Mouse (Mus musculus): ENCODE results near the gene Prdm11. TPM values are rescaled to one million over a fixed set of nuclear protein-coding genes. Genes with fewer than 3 reads are reported as not detected.

Prdm11 gene
- polyA plus RNA-seq, 1 experiment, result 11.0 TPM

DNA sequence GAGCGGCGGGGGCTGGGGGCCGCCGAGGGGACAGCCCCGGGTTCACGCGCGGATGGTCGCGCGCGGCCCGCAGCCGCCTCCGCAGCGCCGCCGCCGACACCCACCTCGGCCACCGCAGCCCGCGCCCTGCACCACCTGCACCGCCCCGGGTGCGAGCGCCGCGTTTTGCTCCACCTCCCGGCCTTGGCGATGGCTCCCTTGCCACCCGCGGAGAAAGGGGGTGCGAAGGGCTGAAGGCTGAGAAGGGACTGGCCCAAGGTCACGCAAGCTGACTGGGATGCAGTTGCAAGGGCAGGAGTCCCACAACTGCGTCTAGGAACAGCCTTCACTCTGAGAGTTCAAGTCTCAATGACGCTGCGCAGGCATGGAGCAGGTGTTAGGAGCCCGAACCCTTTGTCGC, 30.9 kb downstream of the Prdm11 start:
- 13% methylated on average over 17 of the region's 40 CpGs for whole genome bisulfite sequencing
- peaks cover 2% of the 10 kb centered on the region; the same call in 1 of the 2 replicates for H3K36me3 ChIP-seq (ENCODE audit: control insufficient read depth, insufficient read depth, low read length)
- TF ChIP-seq POLR2A (IDR thresholded peaks at IDR 0.05; ENCODE audit: low read depth, low read length) (no peak), CTCF (IDR thresholded peaks at IDR 0.05; ENCODE audit: extremely low read depth, insufficient read depth, insufficient read length, insufficient replicate concordance) (no peak)
- no peak for DNase-seq (ENCODE audit: low read depth in 1 of 2, low spot score in 2 of 2)
- H3K27ac ChIP-seq (ENCODE audit: insufficient read depth, low read length), result no peak overlapping the region
- H3K4me3 ChIP-seq (ENCODE audit: extremely low read depth, insufficient read depth, insufficient read length), result peak overlapping the region; percentile 45; the same call in 1 of the 2 replicates
- peaks cover 11% of the 10 kb centered on the region for H3K27me3 ChIP-seq (ENCODE audit: control insufficient read depth, insufficient read depth, low read length)
- peaks cover 6% of the 10 kb centered on the region for H3K4me1 ChIP-seq (ENCODE audit: control insufficient read depth, insufficient read depth, insufficient read length)

DNA sequence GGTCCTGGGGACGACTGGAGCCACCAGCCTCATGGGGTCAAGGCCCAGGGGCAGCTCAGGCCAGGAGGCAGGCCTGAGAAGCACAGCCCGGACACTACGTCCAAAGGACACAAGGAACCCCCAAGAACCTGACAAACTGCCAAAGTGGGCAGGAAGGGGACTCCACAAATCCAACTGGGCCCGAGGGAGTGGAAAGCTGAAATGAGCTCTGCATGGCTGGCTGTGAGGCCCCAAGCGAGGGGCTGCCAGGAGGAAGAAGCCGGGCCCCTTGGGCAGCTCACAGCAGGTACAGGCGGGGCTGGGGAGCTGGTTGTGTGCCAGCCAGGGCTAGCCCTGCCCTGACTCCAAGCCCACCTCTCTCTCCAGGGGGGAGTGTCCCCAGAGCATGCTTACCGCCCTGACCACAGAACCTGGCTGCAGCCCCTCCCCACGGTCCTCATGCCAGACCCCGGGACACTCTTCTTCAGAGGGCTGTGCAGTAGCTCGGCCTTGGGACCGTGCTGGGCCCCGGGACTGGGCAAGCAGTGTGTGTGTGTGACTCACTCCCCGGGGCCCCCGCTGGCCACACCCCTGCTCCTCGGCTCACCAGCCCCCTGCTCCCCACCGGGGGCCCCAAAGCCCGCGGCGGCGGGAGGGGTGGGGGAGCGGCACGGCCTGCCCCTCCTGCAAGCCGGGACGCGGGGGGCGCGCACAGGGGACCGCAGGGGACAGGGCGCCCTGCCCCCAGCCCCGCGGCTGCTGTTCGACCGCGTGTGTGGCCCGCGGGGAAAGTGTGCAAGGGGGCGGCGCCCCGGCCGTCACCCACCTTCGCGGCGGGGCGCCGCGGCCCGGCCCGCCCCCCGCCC, 31.7 kb downstream of the Prdm11 start:
- Histone ChIP-seq H3K4me1 (ENCODE audit: control insufficient read depth, insufficient read depth, insufficient read length) (peaks cover 6% of the 10 kb centered on the region), H3K27ac (ENCODE audit: insufficient read depth, low read length) (no peak overlapping the region; the same call in 1 of the 2 replicates), H3K4me3 (ENCODE audit: extremely low read depth, insufficient read depth, insufficient read length) (peak overlapping the region; percentile 45; the same call in 1 of the 2 replicates), H3K27me3 (ENCODE audit: control insufficient read depth, insufficient read depth, low read length) (peaks cover 11% of the 10 kb centered on the region), H3K36me3 (ENCODE audit: control insufficient read depth, insufficient read depth, low read length) (peaks cover 2% of the 10 kb centered on the region; the same call in 1 of the 2 replicates)
- WGBS, result 9% methylated on average over 43 of the region's 50 CpGs
- peak in 1 of 2 experiments; percentile 13 for DNase-seq (ENCODE audit: low read depth in 1 of 2, low spot score in 2 of 2)
- TF ChIP-seq POLR2A (IDR thresholded peaks at IDR 0.05; ENCODE audit: low read depth, low read length) (no peak), CTCF (IDR thresholded peaks at IDR 0.05; ENCODE audit: extremely low read depth, insufficient read depth, insufficient read length, insufficient replicate concordance) (no peak)

DNA sequence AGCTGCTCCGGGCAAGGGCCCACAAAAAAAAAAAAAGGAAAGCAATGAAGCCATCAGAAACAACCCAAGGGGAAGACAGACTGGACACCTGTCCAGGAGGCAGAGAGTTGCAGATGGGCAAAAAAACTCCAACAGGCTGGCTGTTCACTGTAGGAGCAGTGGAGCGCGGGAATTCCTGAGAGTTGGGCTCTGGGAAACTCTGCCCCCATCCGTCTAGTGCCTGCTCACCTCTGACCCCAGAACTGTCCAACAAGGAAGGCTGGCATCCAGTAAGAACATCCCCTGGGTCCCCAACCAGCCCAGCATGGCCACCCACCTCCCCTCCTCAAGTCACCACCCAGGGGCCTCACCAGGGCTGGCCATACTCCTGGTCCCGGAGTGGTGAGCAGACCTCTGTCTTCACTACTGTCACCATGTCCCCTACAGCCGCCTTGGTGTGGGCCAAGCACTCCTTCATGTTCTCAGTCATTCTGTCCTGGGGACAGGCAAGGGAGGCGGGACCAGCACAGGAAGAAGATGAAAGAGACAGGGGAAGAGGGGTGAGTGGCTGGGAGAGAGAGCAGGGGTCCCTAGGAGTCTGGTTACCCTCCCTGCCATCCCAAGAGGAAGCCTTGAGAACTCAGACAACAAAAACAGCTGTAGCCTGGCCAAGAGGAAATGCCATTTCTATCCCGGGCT, 32.4 kb downstream of the Prdm11 start:
- Histone ChIP-seq H3K27me3 (ENCODE audit: control insufficient read depth, insufficient read depth, low read length) (peaks cover 11% of the 10 kb centered on the region), H3K4me1 (ENCODE audit: control insufficient read depth, insufficient read depth, insufficient read length) (peaks cover 6% of the 10 kb centered on the region), H3K36me3 (ENCODE audit: control insufficient read depth, insufficient read depth, low read length) (peaks cover 5% of the 10 kb centered on the region), H3K27ac (ENCODE audit: insufficient read depth, low read length) (0 out of 2 replicates have a peak overlapping the region, but pooled peaks have one; percentile 10), H3K4me3 (ENCODE audit: extremely low read depth, insufficient read depth, insufficient read length) (no peak overlapping the region)
- WGBS, result 82% methylated on average over 8 of the region's 8 CpGs
- DNase-seq (ENCODE audit: low read depth in 1 of 2, low spot score in 2 of 2), result no peak
- TF ChIP-seq POLR2A (IDR thresholded peaks at IDR 0.05; ENCODE audit: low read depth, low read length) (no peak), CTCF (IDR thresholded peaks at IDR 0.05; ENCODE audit: extremely low read depth, insufficient read depth, insufficient read length, insufficient replicate concordance) (no peak)

DNA sequence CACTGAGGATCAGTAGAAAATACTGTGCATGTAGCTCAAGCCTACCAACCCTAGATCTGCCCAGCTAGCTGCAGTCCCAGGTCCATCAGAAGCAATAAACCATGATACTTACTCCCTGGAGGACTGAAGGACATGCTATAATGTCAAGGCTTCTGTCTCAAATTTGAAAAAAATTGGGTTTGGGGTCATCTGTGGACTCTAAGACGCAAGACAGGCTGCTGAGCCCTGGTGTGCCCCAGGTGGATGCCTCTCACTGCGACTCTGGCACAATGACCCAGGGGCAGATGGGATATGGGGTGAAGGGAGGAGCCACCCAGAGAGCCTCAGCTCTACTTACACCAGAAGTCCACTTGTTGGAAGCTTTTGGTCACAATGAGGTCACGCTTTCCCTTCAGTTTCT, 33.0 kb downstream of the Prdm11 start:
- Histone ChIP-seq H3K4me1 (ENCODE audit: control insufficient read depth, insufficient read depth, insufficient read length) (peaks cover 6% of the 10 kb centered on the region), H3K27me3 (ENCODE audit: control insufficient read depth, insufficient read depth, low read length) (peaks cover 11% of the 10 kb centered on the region), H3K36me3 (ENCODE audit: control insufficient read depth, insufficient read depth, low read length) (peaks cover 5% of the 10 kb centered on the region), H3K4me3 (ENCODE audit: extremely low read depth, insufficient read depth, insufficient read length) (no peak overlapping the region), H3K27ac (ENCODE audit: insufficient read depth, low read length) (no peak overlapping the region)
- WGBS, result 93% methylated on average over 3 of the region's 3 CpGs
- no peak for DNase-seq (ENCODE audit: low read depth in 1 of 2, low spot score in 2 of 2)
- TF ChIP-seq CTCF (IDR thresholded peaks at IDR 0.05; ENCODE audit: extremely low read depth, insufficient read depth, insufficient read length, insufficient replicate concordance) (no peak), POLR2A (IDR thresholded peaks at IDR 0.05; ENCODE audit: low read depth, low read length) (no peak)

DNA sequence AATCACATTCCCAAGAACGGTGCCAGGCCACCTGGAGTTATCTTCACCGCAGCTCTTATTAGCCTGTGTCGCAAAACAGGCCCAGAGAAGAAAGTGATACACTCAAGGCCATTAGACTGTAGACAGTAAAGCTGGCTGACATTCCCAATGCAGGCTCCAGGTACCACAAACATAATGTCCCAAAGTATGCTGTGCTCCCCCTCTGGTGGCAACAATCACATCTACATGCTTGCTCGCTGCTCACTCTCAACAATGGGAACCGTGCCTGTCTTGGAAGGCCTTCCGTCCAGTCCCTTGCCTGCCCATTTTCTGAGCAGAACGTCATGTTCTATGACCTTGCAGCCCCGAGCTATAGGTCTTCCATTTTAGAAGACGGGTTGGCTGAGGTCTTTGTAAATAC, 34.0 kb downstream of the Prdm11 start:
- 92% methylated on average over 9 of the region's 9 CpGs for WGBS
- H3K27me3 ChIP-seq (ENCODE audit: control insufficient read depth, insufficient read depth, low read length), result peaks cover 11% of the 10 kb centered on the region

DNA sequence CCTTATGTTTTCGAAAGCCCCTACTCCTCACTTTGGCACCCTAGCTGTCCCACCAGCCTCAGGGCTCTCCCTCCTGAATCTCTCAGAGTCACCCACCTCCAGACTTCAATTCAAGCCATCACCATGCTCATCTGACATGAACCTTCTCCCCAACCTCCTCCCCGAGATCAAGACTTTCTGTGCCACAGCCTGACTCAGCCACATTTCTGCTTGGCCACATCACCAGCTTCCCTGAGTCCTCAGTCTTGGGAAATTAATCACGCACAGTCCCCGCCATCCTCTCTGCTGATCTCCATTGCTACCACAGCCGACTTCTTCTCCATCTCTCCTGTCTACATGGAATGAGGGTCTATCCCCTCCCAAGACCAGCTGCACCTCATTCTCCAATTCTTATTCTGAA, 34.5 kb downstream of the Prdm11 start:
- no peak overlapping the region for H3K27ac ChIP-seq (ENCODE audit: insufficient read depth, low read length)
- DNase-seq (ENCODE audit: low read depth in 1 of 2, low spot score in 2 of 2), result no peak
- TF ChIP-seq CTCF (IDR thresholded peaks at IDR 0.05; ENCODE audit: extremely low read depth, insufficient read depth, insufficient read length, insufficient replicate concordance) (no peak), POLR2A (IDR thresholded peaks at IDR 0.05; ENCODE audit: low read depth, low read length) (no peak)
- H3K36me3 ChIP-seq (ENCODE audit: control insufficient read depth, insufficient read depth, low read length), result peaks cover 5% of the 10 kb centered on the region
- no peak overlapping the region for H3K4me3 ChIP-seq (ENCODE audit: extremely low read depth, insufficient read depth, insufficient read length)
- H3K4me1 ChIP-seq (ENCODE audit: control insufficient read depth, insufficient read depth, insufficient read length), result peaks cover 6% of the 10 kb centered on the region
- peaks cover 11% of the 10 kb centered on the region for H3K27me3 ChIP-seq (ENCODE audit: control insufficient read depth, insufficient read depth, low read length)
- 96% methylated on average over 5 of the region's 5 CpGs for WGBS

More for the DNA sequence above, 34.0 kb downstream of the Prdm11 start:
- Histone ChIP-seq H3K4me1 (ENCODE audit: control insufficient read depth, insufficient read depth, insufficient read length) (peaks cover 6% of the 10 kb centered on the region), H3K27ac (ENCODE audit: insufficient read depth, low read length) (no peak overlapping the region), H3K4me3 (ENCODE audit: extremely low read depth, insufficient read depth, insufficient read length) (no peak overlapping the region), H3K36me3 (ENCODE audit: control insufficient read depth, insufficient read depth, low read length) (peaks cover 5% of the 10 kb centered on the region)
- no peak for TF ChIP-seq POLR2A (IDR thresholded peaks at IDR 0.05; ENCODE audit: low read depth, low read length)
- DNase-seq (ENCODE audit: low read depth in 1 of 2, low spot score in 2 of 2), result no peak
